Mouse (Mus musculus): ENCODE data around the gene Os9. TPM values are rescaled to one million over a fixed set of nuclear protein-coding genes. Genes with fewer than 3 reads are reported as not detected.
"Not testable (repeated sequence)": the region's sequence is repeated elsewhere in the genome, so short reads cannot be mapped to it uniquely, and the experiment has no call there.

The Os9 gene
- polyA plus RNA-seq, 1 experiment from 2014 or later: 116 TPM

DNA sequence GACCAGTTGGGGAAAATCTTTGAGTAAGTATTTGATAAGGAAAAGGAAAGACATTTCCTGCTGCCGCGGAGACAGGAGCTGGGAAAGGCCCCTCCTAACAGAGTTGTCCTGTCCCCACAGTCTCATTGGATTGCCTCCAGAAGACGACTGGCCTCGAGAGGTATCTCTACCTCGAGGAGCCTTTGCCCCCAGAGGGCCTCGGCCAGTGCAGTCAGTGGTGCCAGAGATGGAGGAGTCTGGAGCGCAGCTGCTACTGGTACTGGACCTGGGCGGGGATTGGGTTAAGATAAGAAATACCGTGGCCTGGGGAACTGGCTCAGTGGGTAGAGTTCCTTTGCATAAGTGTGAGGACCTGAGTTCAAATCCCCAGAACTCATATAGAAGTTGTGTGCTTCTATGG is 55.0 kb downstream of the Os9 start:
- no peak overlapping the region for H3K4me3 ChIP-seq (ENCODE audit: low read depth, low read length)
- no peak overlapping the region for H3K9ac ChIP-seq (ENCODE audit: low read depth, low read length)
- no peak overlapping the region for H3K4me2 ChIP-seq (replicated peaks; ENCODE audit: low read depth)
- no peak for TF ChIP-seq CTCF (IDR thresholded peaks at IDR 0.05; ENCODE audit: low read depth)
- H3K4me1 ChIP-seq (replicated peaks; ENCODE audit: control insufficient read depth, insufficient read depth, low read length): 0 out of 2 replicates have a peak, but pooled peaks cover 9% of the 10 kb centered on the region
- H3K27me3 ChIP-seq (replicated peaks; ENCODE audit: control insufficient read depth, insufficient read depth, low read length): no peaks in the 10 kb centered on the region
- ATAC-seq: no peak
- H3K36me3 ChIP-seq (ENCODE audit: control insufficient read depth, insufficient read depth): peaks cover 35% of the 10 kb centered on the region
- no peaks in the 10 kb centered on the region for H3K9me3 ChIP-seq (ENCODE audit: control insufficient read depth)
- 41% methylated on average over 9 of the region's 9 CpGs for WGBS
- H3K27ac ChIP-seq (ENCODE audit: low read depth, low read length): 0 out of 2 replicates have a peak overlapping the region, but pooled peaks have one; percentile 29

- H3K4me2 ChIP-seq (replicated peaks; ENCODE audit: low read depth): peak overlapping the region; percentile 85
- TF ChIP-seq CTCF (IDR thresholded peaks at IDR 0.05; ENCODE audit: low read depth): no peak
- no peaks in the 10 kb centered on the region for H3K9me3 ChIP-seq (ENCODE audit: control insufficient read depth)
- peaks cover 35% of the 10 kb centered on the region for H3K36me3 ChIP-seq (ENCODE audit: control insufficient read depth, insufficient read depth)
- peak overlapping the region; percentile 75 for H3K4me3 ChIP-seq (ENCODE audit: low read depth, low read length)
- no peaks in the 10 kb centered on the region for H3K27me3 ChIP-seq (replicated peaks; ENCODE audit: control insufficient read depth, insufficient read depth, low read length)
- peak overlapping the region; percentile 79 for H3K9ac ChIP-seq (ENCODE audit: low read depth, low read length)
- H3K27ac ChIP-seq (ENCODE audit: low read depth, low read length): peak overlapping the region; percentile 84
- H3K4me1 ChIP-seq (replicated peaks; ENCODE audit: control insufficient read depth, insufficient read depth, low read length): 0 out of 2 replicates have a peak, but pooled peaks cover 4% of the 10 kb centered on the region
- no peak for ATAC-seq
- 8% methylated on average over 37 of the region's 37 CpGs for WGBS
Observed at GRCm38 (mm10) chr10:127063913-127064870, 56.7 kb downstream of the Os9 start.

DNA sequence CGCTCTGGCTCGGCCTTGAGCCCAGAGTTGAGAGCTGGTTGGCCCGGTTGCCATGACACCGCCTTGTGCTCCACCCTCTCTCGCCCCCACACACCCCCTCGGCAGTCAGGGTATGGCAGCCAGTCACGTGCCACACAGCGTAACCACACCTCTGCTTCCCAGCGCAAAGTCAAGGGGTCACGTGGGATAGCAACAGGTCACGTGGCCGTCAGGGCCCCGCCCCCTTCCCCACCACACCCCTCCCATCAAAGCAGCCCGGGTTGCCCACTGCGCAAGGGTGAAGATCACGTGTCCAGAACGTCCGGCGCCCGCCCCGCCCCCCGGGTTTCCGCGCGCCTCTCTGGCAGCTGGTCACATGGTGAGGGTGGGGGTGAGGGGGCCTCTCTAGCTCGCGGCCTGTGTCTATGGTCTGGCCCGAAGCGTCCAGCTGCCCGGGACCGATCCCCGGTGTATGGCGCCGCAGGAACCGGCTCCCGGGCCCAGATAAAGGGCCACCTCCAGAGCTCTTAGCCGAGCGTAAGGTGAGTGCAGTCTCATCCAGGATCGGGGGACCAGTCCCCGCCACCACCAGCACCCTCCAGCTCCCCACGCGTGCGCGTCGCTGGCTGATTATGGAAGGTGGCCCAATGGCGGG is 57.6 kb downstream of the Os9 start, which contains the start of gene Cdk4:
Gene Cdk4, plus strand, starts transcription at position 296 of the 634 bp plus-strand sequence.
- no peaks in the 10 kb centered on the region for H3K27me3 ChIP-seq (replicated peaks; ENCODE audit: control insufficient read depth, insufficient read depth, low read length)
- peaks cover 31% of the 10 kb centered on the region for H3K36me3 ChIP-seq (ENCODE audit: control insufficient read depth, insufficient read depth)
- H3K4me1 ChIP-seq (replicated peaks; ENCODE audit: control insufficient read depth, insufficient read depth, low read length): 0 out of 2 replicates have a peak, but pooled peaks cover 4% of the 10 kb centered on the region
- H3K4me2 ChIP-seq (replicated peaks; ENCODE audit: low read depth): peak within 1 kb of the TSS; percentile 85
- no peak for TF ChIP-seq CTCF (IDR thresholded peaks at IDR 0.05; ENCODE audit: low read depth)
- 1% methylated on average over 46 of the region's 46 CpGs for WGBS
- peak within 1 kb of the TSS; percentile 84 for H3K27ac ChIP-seq (ENCODE audit: low read depth, low read length)
- ATAC-seq: peak; percentile 88
- H3K9me3 ChIP-seq (ENCODE audit: control insufficient read depth): no peaks in the 10 kb centered on the region
- peak within 1 kb of the TSS; percentile 75 for H3K4me3 ChIP-seq (ENCODE audit: low read depth, low read length)
- H3K9ac ChIP-seq (ENCODE audit: low read depth, low read length): peak within 1 kb of the TSS; percentile 79

DNA sequence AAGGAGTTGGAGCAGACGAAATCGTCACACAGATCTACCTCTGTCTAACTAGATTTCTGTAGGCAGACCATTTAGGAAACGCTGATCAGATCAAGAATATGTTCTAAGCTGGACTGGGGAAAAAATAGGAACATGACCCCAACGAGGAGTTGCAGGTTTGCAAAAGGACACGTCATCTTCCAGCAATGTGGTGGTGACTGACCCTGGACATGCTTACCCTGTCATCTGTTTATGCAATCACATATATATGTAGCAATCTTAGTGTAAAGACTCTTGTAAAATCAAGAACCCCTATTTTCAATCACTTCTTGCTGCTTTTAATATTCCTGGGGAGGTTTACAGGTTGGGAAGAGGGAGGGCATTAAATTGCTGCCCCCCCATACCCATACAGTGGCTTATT is 58.4 kb downstream of the Os9 start:
- no peak for TF ChIP-seq CTCF (IDR thresholded peaks at IDR 0.05; ENCODE audit: low read depth)

GRCm38 (mm10) chr10:127062101-127062500 is 58.8 kb downstream of the Os9 start:
- H3K4me1 ChIP-seq (replicated peaks; ENCODE audit: control insufficient read depth, insufficient read depth, low read length); H3K27ac ChIP-seq (ENCODE audit: low read depth, low read length); H3K9me3 ChIP-seq (ENCODE audit: control insufficient read depth); H3K4me3 ChIP-seq (ENCODE audit: low read depth, low read length); H3K9ac ChIP-seq (ENCODE audit: low read depth, low read length); H3K27me3 ChIP-seq (replicated peaks; ENCODE audit: control insufficient read depth, insufficient read depth, low read length); ATAC-seq; H3K4me2 ChIP-seq (replicated peaks; ENCODE audit: low read depth): not testable (repeated sequence)
- peaks cover 19% of the 10 kb centered on the region for H3K36me3 ChIP-seq (ENCODE audit: control insufficient read depth, insufficient read depth)
- WGBS: 90% methylated on average over 4 of the region's 4 CpGs

More for the DNA sequence above, 58.4 kb downstream of the Os9 start:
- no peak overlapping the region; the same call in 1 of the 2 replicates for H3K4me2 ChIP-seq (replicated peaks; ENCODE audit: low read depth)
- no peak overlapping the region for H3K27ac ChIP-seq (ENCODE audit: low read depth, low read length)
- no peaks in the 10 kb centered on the region for H3K9me3 ChIP-seq (ENCODE audit: control insufficient read depth)
- H3K4me1 ChIP-seq (replicated peaks; ENCODE audit: control insufficient read depth, insufficient read depth, low read length): 0 out of 2 replicates have a peak, but pooled peaks cover 4% of the 10 kb centered on the region
- H3K4me3 ChIP-seq (ENCODE audit: low read depth, low read length): no peak overlapping the region
- H3K9ac ChIP-seq (ENCODE audit: low read depth, low read length): no peak overlapping the region
- WGBS: 75% methylated on average over 5 of the region's 5 CpGs
- H3K36me3 ChIP-seq (ENCODE audit: control insufficient read depth, insufficient read depth): peaks cover 23% of the 10 kb centered on the region
- no peaks in the 10 kb centered on the region for H3K27me3 ChIP-seq (replicated peaks; ENCODE audit: control insufficient read depth, insufficient read depth, low read length)
- ATAC-seq: no peak

GRCm38 (mm10) chr10:127061513-127061912 is 59.4 kb downstream of the Os9 start:
- TF ChIP-seq CTCF (IDR thresholded peaks at IDR 0.05; ENCODE audit: low read depth): no peak
- Histone ChIP-seq H3K4me1 (replicated peaks; ENCODE audit: control insufficient read depth, insufficient read depth, low read length) (0 out of 2 replicates have a peak, but pooled peaks cover 4% of the 10 kb centered on the region), H3K9ac (ENCODE audit: low read depth, low read length) (no peak overlapping the region), H3K36me3 (ENCODE audit: control insufficient read depth, insufficient read depth) (peaks cover 15% of the 10 kb centered on the region), H3K27ac (ENCODE audit: low read depth, low read length) (no peak overlapping the region), H3K27me3 (replicated peaks; ENCODE audit: control insufficient read depth, insufficient read depth, low read length) (no peaks in the 10 kb centered on the region), H3K4me2 (replicated peaks; ENCODE audit: low read depth) (no peak overlapping the region), H3K4me3 (ENCODE audit: low read depth, low read length) (no peak overlapping the region), H3K9me3 (ENCODE audit: control insufficient read depth) (no peaks in the 10 kb centered on the region)
- no peak for ATAC-seq
- 75% methylated on average over 2 of the region's 2 CpGs for WGBS

Data from intestine, postnatal 0 days (tissue).